Mouse (Mus musculus) forebrain, postnatal 0 days (tissue): Measurements from ENCODE around the gene Mrtfb. TPM values are rescaled to one million over a fixed set of nuclear protein-coding genes. Genes with fewer than 3 reads are reported as not detected.

Experiments
- ATAC-seq: fragments of 200-750 bp; cut with Nextera tagmentation; 2 replicates; pipeline ENCODE4 v1.8.0; 2017; ENCODE audit warnings: mild to moderate bottlenecking, moderate library complexity
- DNase-seq: peaks from one replicate; pipeline ENCODE4 v3.0.0-alpha.2; 2015
- H3K27ac ChIP-seq: fragments of 300-500 bp; sonication (generic); 2 replicates; pipeline ENCODE4 v1.5.1; 2014; ENCODE audit warnings: low read depth, mild to moderate bottlenecking, antibody characterized with exemption, low read length, moderate library complexity, mixed read lengths
- H3K27me3 ChIP-seq: fragments of 300-500 bp; sonication (generic); 2 replicates; pipeline ENCODE4 v1.6.1; 2014; ENCODE audit warnings: mild to moderate bottlenecking, low read length, mixed read lengths; ENCODE audit not compliant: insufficient read depth
- H3K36me3 ChIP-seq: fragments of 300-500 bp; sonication (generic); 2 replicates; pipeline ENCODE4 v1.6.1; 2014; ENCODE audit warnings: mild to moderate bottlenecking, moderate library complexity; ENCODE audit not compliant: insufficient read depth
- H3K4me1 ChIP-seq: fragments of 300-500 bp; sonication (generic); 2 replicates; pipeline ENCODE4 v1.6.1; 2014; ENCODE audit warnings: antibody characterized with exemption; ENCODE audit not compliant: insufficient read depth
- H3K4me2 ChIP-seq: fragments of 300-500 bp; sonication (generic); 2 replicates; pipeline ENCODE4 v1.6.1; 2014; ENCODE audit warnings: low read depth, mild to moderate bottlenecking, moderate library complexity
- H3K4me3 ChIP-seq: fragments of 300-500 bp; sonication (generic); 2 replicates; pipeline ENCODE4 v1.5.1; 2014; ENCODE audit warnings: low read depth, low read length, mixed read lengths
- H3K9ac ChIP-seq: fragments of 300-500 bp; sonication (generic); 2 replicates; pipeline ENCODE4 v1.6.1; 2014; ENCODE audit warnings: mild to moderate bottlenecking
- H3K9me3 ChIP-seq: fragments of 300-500 bp; sonication (generic); 2 replicates; pipeline ENCODE4 v1.6.1; 2016; ENCODE audit warnings: low read length
- CTCF ChIP-seq: sonication (generic); IDR thresholded peaks from 2 replicates; pipeline ENCODE4 v1.5.1; 2016; ENCODE audit warnings: antibody characterized with exemption, control low read depth, low read depth
- WGBS: fragments of 180-500 bp; shearing (Covaris S2); extraction: QIAGEN DNeasy Blood & Tissue Kit; methylation state at CpG from one replicate; pipeline ENCODE4 v1.1.7; 2014; 5-methylcytosine and 5-hydroxymethylcytosine counted together
- polyA plus RNA-seq: library from polyadenylated mRNA; unstranded; fragments of >200 nt; fragmentation: Nextera tagmentation; extraction: Ambion mirVana; gene quantifications from 2 replicates; pipeline ENCODE4 v1.2.1, GENCODE M21; 2015
- total RNA-seq: library from RNA; depleted of rRNA; stranded (reverse); fragments of >200 nt; gene quantifications from 2 replicates; pipeline ENCODE4 v1.2.3, GENCODE M21; 2014

Mrtfb gene
- total and polyA plus RNA-seq, 2 experiments from 2014 or later, result 21.9 to 32.3 TPM

- no peak for TF ChIP-seq CTCF
- Histone ChIP-seq H3K27me3 (no peaks in the 10 kb centered on the region), H3K27ac (no peak overlapping the region), H3K4me2 (no peak overlapping the region), H3K36me3 (no peaks in the 10 kb centered on the region), H3K4me3 (no peak overlapping the region), H3K9ac (no peak overlapping the region), H3K9me3 (no peaks in the 10 kb centered on the region), H3K4me1 (no peaks in the 10 kb centered on the region)
- 95% methylated on average over 1 of the region's 1 CpGs for WGBS
- ATAC-seq (no peak), DNase-seq (no peak)
Observed at GRCm38 (mm10) chr16:13221475-13221874, 34.8 kb upstream of the Mrtfb start.

GRCm38 (mm10) chr16:13232043-13232442, 24.2 kb upstream of the Mrtfb start:
- H3K27ac ChIP-seq, result no peak overlapping the region
- H3K27me3 ChIP-seq, result no peaks in the 10 kb centered on the region
- no peaks in the 10 kb centered on the region for H3K9me3 ChIP-seq
- no peak overlapping the region for H3K4me2 ChIP-seq
- ATAC-seq (no peak), DNase-seq (no peak)
- no peaks in the 10 kb centered on the region for H3K4me1 ChIP-seq
- H3K4me3 ChIP-seq, result no peak overlapping the region
- no peak for TF ChIP-seq CTCF
- no peak overlapping the region for H3K9ac ChIP-seq
- no peaks in the 10 kb centered on the region for H3K36me3 ChIP-seq
- WGBS, result 83% methylated on average over 7 of the region's 7 CpGs

- no peak for DNase-seq
- WGBS, result 62% methylated on average over 14 of the region's 14 CpGs
- no peaks in the 10 kb centered on the region for H3K4me1 ChIP-seq
- TF ChIP-seq CTCF, result no peak
- no peak for ATAC-seq
- no peaks in the 10 kb centered on the region for H3K27me3 ChIP-seq
- no peak overlapping the region for H3K4me3 ChIP-seq
- H3K9me3 ChIP-seq, result no peaks in the 10 kb centered on the region
- no peak overlapping the region for H3K27ac ChIP-seq
- H3K4me2 ChIP-seq, result no peak overlapping the region
- no peak overlapping the region for H3K9ac ChIP-seq
- H3K36me3 ChIP-seq, result no peaks in the 10 kb centered on the region
Observed at GRCm38 (mm10) chr16:13232912-13233802, 23.1 kb upstream of the Mrtfb start.

- Histone ChIP-seq H3K9ac (no peak overlapping the region), H3K27ac (no peak overlapping the region), H3K9me3 (no peaks in the 10 kb centered on the region), H3K4me3 (no peak overlapping the region), H3K36me3 (no peaks in the 10 kb centered on the region), H3K4me1 (no peaks in the 10 kb centered on the region), H3K4me2 (no peak overlapping the region), H3K27me3 (no peaks in the 10 kb centered on the region)
- TF ChIP-seq CTCF, result no peak
- DNase-seq, result no peak
- 85% methylated on average over 4 of the region's 4 CpGs for WGBS
- no peak for ATAC-seq
Observed at GRCm38 (mm10) chr16:13239039-13239438, 17.2 kb upstream of the Mrtfb start.

GRCm38 (mm10) chr16:13239544-13239943, 16.7 kb upstream of the Mrtfb start:
- Histone ChIP-seq H3K9ac (no peak overlapping the region), H3K4me3 (no peak overlapping the region), H3K27ac (no peak overlapping the region), H3K27me3 (no peaks in the 10 kb centered on the region), H3K36me3 (no peaks in the 10 kb centered on the region), H3K4me2 (no peak overlapping the region), H3K9me3 (no peaks in the 10 kb centered on the region), H3K4me1 (no peaks in the 10 kb centered on the region)
- no peak for TF ChIP-seq CTCF
- DNase-seq (no peak), ATAC-seq (no peak)
- WGBS, result 72% methylated on average over 2 of the region's 2 CpGs

- no peak overlapping the region for H3K4me2 ChIP-seq
- no peaks in the 10 kb centered on the region for H3K36me3 ChIP-seq
- 81% methylated on average over 7 of the region's 7 CpGs for WGBS
- H3K4me3 ChIP-seq, result no peak overlapping the region
- TF ChIP-seq CTCF, result no peak
- no peaks in the 10 kb centered on the region for H3K27me3 ChIP-seq
- ATAC-seq (no peak), DNase-seq (no peak)
- no peak overlapping the region for H3K9ac ChIP-seq
- H3K27ac ChIP-seq, result no peak overlapping the region
- H3K4me1 ChIP-seq, result no peaks in the 10 kb centered on the region
- H3K9me3 ChIP-seq, result no peaks in the 10 kb centered on the region
Observed at GRCm38 (mm10) chr16:13240326-13240725, 16.0 kb upstream of the Mrtfb start.

- H3K9me3 ChIP-seq, result no peaks in the 10 kb centered on the region
- H3K9ac ChIP-seq, result no peak overlapping the region
- H3K4me3 ChIP-seq, result no peak overlapping the region
- no peak for DNase-seq
- 15% methylated on average over 4 of the region's 4 CpGs for WGBS
- H3K36me3 ChIP-seq, result no peaks in the 10 kb centered on the region
- H3K4me2 ChIP-seq, result no peak overlapping the region
- H3K4me1 ChIP-seq, result no peaks in the 10 kb centered on the region
- ATAC-seq, result no peak
- H3K27me3 ChIP-seq, result no peaks in the 10 kb centered on the region
- no peak overlapping the region for H3K27ac ChIP-seq
- TF ChIP-seq CTCF, result no peak
Observed at GRCm38 (mm10) chr16:13245658-13246057, 10.6 kb upstream of the Mrtfb start.
